Mouse (Mus musculus): ENCODE results near the gene Pigu.

Pigu gene

GRCm38 (mm10) chr2:155376191-155376590, 19.0 kb upstream of the Pigu start:
- ChIA-PET POLR2A (no interaction called here), CTCF (no interaction called here)

GRCm38 (mm10) chr2:155374521-155374920, 17.3 kb upstream of the Pigu start:
- ChIA-PET CTCF (no interaction called here), POLR2A (interaction anchor here in 1 of 4 experiments (0.5 kb wide), 1 partner anchor 106 kb away, joined by 3 read pairs; no protein-coding TSS in a partner anchor)

DNA sequence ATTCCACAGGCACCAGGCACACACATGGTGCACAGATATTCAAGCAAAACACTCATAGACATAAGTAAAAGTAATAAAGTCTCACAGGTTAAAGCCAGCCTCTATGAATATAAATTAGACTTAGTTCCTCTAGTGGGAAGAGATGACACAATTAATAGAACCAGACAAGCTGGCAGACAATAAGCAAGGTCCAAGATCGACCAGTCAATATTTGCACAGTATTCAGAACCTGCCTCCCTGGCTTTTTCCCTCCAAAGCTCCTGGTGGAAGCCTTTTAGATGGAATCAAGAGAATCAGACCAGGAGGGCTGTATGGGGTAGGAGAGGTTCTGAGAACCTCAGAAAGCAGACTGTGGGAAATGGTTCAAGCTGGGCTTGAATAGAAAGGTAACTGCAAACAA, 16.7 kb upstream of the Pigu start:
- POLR2A ChIA-PET = interaction anchor here in 2 of 4 experiments (0.7 to 1.4 kb wide), 3 partner anchors 8 to 9 kb away, joined by 3 to 7 read pairs (median 3); no protein-coding TSS in a partner anchor
- CTCF ChIA-PET = no interaction called here

DNA sequence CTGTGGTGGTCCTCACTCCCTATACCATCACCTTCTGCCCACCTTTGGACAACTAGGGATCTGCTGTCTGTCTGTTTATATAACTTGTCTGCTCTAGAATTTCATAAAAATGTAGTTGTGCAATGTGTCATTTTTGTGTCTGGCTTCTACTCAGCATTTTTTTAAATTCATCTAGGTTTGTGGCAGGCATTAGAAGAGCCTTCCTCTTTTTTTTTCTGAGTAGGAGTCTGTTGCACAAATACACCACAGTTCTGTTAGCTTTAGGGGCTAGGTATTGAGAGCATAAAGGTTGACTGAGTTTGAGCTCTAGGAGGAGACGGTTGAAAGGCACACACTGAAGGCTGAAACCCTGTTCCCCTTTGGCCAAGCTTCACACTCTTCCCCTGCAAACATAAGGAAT, 16.1 kb upstream of the Pigu start:
- ChIA-PET CTCF (no interaction called here), POLR2A (interaction anchor here in 3 of 4 experiments (0.7 to 1.4 kb wide), 4 partner anchors 8 to 9 kb away, joined by 3 to 7 read pairs (median 3); partner anchors contain the start of gene Trp53inp2 (in 1 of the 3))

GRCm38 (mm10) chr2:155372451-155372850, 15.2 kb upstream of the Pigu start:
- ChIA-PET CTCF (interaction anchor here in 1 of 4 experiments (1.0 kb wide), 1 partner anchor 79 kb away, joined by 3 read pairs; no protein-coding TSS in a partner anchor), POLR2A (interaction anchor here in 2 of 4 experiments (0.6 to 1.7 kb wide), 3 partner anchors 9 to 333 kb away, joined by 3 to 4 read pairs (median 3); partner anchors contain the start of gene Trp53inp2 (in 1 of the 2))

DNA sequence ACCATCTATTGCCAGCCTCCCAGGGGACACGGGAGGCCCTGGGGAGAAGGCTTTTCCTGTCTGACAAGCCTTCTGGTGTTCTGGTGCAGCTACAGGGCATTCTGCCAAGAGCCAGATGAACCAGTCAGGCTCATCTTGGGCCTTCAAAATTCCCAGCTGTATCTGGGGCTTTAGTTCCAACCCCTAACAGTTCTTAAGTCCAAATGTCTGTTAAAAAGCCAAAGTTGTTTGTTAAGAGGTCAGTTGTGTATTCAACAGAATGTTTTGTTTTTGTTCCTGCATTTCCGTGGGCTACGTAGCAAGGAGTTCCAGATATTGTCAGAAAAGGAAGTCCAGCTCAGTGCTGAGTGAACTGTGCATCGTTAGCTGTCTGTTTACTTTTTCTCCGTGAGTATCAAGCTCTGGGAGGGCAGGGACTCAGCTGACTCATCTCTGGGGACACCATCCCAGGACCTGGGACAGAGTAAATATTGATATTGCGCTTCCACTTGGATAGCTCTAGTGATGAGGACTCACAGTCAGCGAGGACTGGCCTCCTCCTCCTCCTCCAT, 12.2 kb upstream of the Pigu start:
- ChIA-PET POLR2A (interaction anchor here in 3 of 4 experiments (1.0 to 1.6 kb wide), 4 partner anchors 12 to 18 kb away, joined by 3 to 9 read pairs (median 6); partner anchors contain the start of gene Trp53inp2 (in 1 of the 3)), CTCF (interaction anchor here in 1 of 4 experiments (0.5 kb wide), 1 partner anchor 96 kb away, joined by 3 read pairs; no protein-coding TSS in a partner anchor)

DNA sequence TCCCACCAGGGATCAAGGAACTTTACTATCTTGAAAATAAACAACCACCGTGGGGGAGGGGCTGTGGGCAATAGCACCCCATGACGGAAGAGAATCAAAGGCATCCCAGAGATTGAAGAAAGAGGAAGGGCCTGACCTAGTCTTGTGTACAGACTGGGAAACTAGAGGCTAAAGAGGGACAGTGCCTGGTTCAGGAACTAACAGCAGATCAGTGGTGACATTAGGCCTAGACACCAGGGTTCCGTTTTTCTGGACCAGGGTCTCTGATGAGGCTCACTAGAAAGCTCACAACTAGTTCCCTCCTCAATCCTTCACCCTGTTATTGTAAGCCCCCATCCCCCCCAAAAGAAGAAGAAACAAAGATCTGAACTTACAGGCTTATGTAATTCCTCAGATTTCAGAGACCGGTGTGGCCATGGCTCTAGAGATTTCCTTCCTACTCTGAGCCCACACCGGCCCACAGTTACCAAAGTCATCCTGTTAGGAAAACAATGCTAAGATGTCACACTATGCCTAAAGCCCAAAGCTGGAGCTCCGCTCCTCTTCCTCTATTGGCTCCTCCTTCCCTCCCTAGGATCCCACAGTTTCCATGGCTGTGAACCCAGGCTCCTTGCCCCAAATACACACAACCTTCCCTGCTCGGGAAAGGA, 10.5 kb upstream of the Pigu start:
- POLR2A ChIA-PET = interaction anchor here in 2 of 4 experiments (0.7 to 2.1 kb wide), 4 partner anchors 10 to 150 kb away, joined by 3 to 11 read pairs (median 4); partner anchors contain the start of genes Acss2 (in 1 of the 2) and Ggt7 (in 1 of the 2)
- CTCF ChIA-PET = no interaction called here

DNA sequence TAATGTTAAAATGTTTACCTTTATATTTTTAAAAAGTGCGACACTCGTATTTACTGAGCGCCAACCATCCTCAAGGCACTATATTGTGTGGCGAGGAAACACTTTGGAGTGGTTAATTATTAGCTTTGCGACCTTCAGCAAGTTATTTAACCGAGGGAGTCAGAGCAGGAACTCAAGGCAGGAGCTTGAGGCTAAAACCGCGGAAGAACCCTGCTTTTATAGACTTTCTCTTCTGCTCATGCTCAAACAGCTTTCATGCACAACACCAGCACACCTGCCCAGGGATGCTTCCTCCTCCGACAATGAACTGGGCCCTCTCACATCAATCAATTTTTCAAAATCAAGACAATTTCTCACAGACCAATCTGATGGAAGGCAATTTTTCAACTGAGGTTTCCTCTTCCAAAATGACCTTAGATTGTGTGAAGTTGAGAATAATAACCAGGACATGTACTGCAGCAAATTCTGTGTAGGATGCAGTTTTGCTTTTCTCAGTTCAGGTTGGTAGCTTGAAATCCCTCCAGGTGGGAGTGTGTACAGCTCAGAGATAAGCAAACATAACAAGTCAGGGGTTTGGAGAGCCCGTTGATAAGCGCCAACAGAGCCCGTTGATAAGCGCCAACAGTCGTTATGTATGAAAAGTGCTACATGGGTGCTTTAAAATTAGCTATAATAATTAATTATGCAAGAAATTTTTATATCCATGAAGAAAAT, 613 bp upstream of the Pigu start:
- CTCF ChIA-PET = interaction anchor here in 2 of 4 experiments (0.7 to 1.7 kb wide), 3 partner anchors 27 to 160 kb away, joined by 6 to 7 read pairs (median 6); partner anchors contain the start of genes Acss2 (in 1 of the 2) and Ggt7 (in 1 of the 2)
- POLR2A ChIA-PET = interaction anchor here in 3 of 4 experiments (0.6 to 5.7 kb wide), 9 partner anchors 17 to 136 kb away, joined by 3 to 31 read pairs (median 4); partner anchors contain the start of genes Trp53inp2 (in 2 of the 3) and Map1lc3a (in 1 of the 3)

DNA sequence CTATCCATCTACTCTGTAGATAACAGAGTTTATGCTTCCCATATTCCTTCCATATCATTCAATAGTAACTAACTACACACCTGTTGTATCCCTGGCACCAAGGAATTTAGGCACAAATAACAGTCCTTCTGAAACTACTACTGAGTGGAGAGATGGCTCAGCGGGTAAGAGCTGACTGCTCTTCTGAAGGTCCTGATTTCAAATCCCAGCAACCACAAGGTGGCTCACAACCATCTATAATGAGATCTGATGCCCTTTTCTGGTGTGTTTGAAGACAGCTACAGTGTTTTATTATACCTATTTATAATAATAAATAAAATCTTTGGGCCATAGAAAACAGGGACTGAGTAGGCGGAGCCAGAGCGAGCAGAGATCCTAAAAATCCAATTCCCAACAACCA, 2.8 kb downstream of the Pigu start:
- ChIA-PET CTCF (interaction anchor here in 1 of 4 experiments (0.5 kb wide), 1 partner anchor 21 kb away, joined by 3 read pairs; no protein-coding TSS in a partner anchor), POLR2A (interaction anchor here in 2 of 4 experiments (1.1 to 5.7 kb wide), 4 partner anchors 9 to 33 kb away, joined by 4 to 31 read pairs (median 4); partner anchors contain the start of gene Trp53inp2 (in 1 of the 2))

DNA sequence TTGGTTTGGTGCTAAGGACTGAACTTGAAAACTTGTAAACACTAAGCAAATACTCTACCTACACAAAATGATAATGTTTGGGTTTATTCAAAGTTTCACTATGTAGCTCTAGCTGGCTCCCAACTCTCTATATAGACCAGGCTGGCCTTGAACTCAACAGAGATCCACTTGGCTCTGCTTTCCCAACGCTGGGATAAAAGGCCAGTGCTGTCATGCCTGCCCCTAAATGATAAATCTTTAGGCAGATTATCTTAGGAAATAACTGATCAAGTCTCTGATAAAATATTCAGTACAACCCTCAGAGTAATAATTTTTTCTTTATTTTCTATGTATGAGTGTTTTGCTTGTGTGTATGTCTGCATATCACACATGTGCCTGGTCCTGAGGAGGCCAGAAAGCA, 10.6 kb downstream of the Pigu start:
- POLR2A ChIA-PET = interaction anchor here in 1 of 4 experiments (1.1 kb wide), 1 partner anchor 13 kb away, joined by 5 read pairs; no protein-coding TSS in a partner anchor
- CTCF ChIA-PET = interaction anchor here in 1 of 4 experiments (0.6 kb wide), 1 partner anchor 168 kb away, joined by 3 read pairs; no protein-coding TSS in a partner anchor

GRCm38 (mm10) chr2:155340166-155340565, 17.1 kb downstream of the Pigu start:
- POLR2A ChIA-PET = interaction anchor here in 2 of 4 experiments (1.2 to 2.1 kb wide), 3 partner anchors 16 to 42 kb away, joined by 3 to 5 read pairs (median 4); partner anchors contain the start of gene Pigu (in 1 of the 2)

DNA sequence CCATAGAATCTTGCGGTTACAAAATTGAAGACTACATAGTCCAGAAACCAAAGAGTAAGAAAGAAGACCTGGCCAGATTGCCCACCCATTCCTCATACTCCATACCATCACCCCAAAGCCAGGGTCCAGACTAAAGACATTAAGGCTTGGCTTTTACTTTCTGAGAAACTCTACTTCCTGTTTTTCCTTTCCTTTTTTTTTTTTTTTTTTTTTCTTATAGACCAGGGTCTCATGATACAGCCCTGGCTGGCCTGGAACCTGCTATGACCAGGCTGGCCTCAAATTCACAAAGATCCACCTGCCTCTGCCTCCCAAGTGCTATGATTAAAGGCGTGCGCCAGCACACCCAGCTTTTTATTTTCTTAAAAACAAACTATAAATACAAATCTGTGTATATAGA, 21.0 kb downstream of the Pigu start:
- ChIA-PET CTCF (no interaction called here), POLR2A (interaction anchor here in 1 of 4 experiments (0.7 kb wide), 1 partner anchor 45 kb away, joined by 3 read pairs; no protein-coding TSS in a partner anchor)

More at GRCm38 (mm10) chr2:155340166-155340565, 17.1 kb downstream of the Pigu start:
- CTCF ChIA-PET = interaction anchor here in 1 of 4 experiments (0.6 kb wide), 1 partner anchor 340 kb away, joined by 3 read pairs; no protein-coding TSS in a partner anchor

- ChIA-PET CTCF (no interaction called here), POLR2A (no interaction called here)
Measured at GRCm38 (mm10) chr2:155335231-155335630, 22.0 kb downstream of the Pigu start.

GRCm38 (mm10) chr2:155333421-155333820, 23.8 kb downstream of the Pigu start:
- CTCF ChIA-PET = interaction anchor here in 1 of 4 experiments (0.7 kb wide), 1 partner anchor 21 kb away, joined by 3 read pairs; no protein-coding TSS in a partner anchor
- POLR2A ChIA-PET = interaction anchor here in 3 of 4 experiments (0.7 to 1.4 kb wide), 9 partner anchors 13 to 1202 kb away, joined by 3 to 5 read pairs (median 4); partner anchors contain the start of genes Ahcy (in 1 of the 3) and Pigu (in 1 of the 3)

DNA sequence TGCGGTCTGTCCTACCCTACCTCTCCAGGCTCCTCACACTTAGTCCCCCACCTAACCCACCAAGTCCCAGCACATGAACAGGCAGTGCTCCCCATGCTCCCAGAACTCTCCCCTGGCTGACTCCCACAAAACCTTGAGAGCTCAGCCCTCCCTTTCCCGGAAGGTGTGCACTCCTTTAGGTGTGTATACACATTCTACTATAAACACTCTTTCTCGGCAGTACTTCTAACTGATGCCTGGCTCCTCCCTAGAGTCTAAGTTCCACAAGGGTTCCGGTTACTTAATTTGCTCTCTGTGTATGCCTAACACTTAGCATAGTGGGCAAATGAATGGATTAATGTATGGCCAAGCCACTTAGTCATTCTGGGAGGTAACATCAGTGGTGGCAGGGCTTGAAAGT, 25.9 kb downstream of the Pigu start:
- CTCF ChIA-PET = interaction anchor here in 1 of 4 experiments (0.6 kb wide), 1 partner anchor 399 kb away, joined by 5 read pairs; no protein-coding TSS in a partner anchor
- POLR2A ChIA-PET = interaction anchor here in 2 of 4 experiments (0.6 to 1.6 kb wide), 2 partner anchors 32 to 58 kb away, joined by 3 read pairs; no protein-coding TSS in a partner anchor

GRCm38 (mm10) chr2:155330811-155331210, 26.4 kb downstream of the Pigu start:
- CTCF ChIA-PET = no interaction called here
- POLR2A ChIA-PET = interaction anchor here in 2 of 4 experiments (1.2 to 2.4 kb wide), 3 partner anchors 19 to 51 kb away, joined by 3 to 9 read pairs (median 4); no protein-coding TSS in a partner anchor

- CTCF ChIA-PET = no interaction called here
- POLR2A ChIA-PET = interaction anchor here in 2 of 4 experiments (1.2 to 2.4 kb wide), 5 partner anchors 11 to 53 kb away, joined by 3 to 9 read pairs (median 3); no protein-coding TSS in a partner anchor
Measured at GRCm38 (mm10) chr2:155329707-155330106, 27.5 kb downstream of the Pigu start.

DNA sequence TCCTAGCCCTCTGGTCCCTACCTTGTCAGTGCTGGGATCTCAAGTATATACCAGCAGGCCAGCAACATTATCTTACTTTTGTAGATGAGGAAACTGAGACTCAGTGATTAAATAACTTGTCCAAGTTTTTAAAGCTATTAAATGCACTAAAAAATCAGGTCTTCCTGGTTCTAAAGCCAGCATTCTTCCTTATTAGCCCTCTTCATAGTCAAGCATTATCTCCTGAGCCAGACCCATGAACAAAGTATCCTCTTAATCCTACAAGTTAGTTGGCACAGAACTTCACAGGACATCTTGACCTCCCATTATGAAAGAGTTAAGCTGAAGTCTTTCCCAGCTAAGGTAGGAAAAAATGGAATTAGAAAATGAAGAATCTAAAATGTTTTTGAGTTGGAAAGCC, 28.3 kb downstream of the Pigu start:
- POLR2A ChIA-PET = interaction anchor here in 2 of 4 experiments (1.3 to 2.4 kb wide), 3 partner anchors 12 to 53 kb away, joined by 3 to 9 read pairs (median 4); no protein-coding TSS in a partner anchor
- CTCF ChIA-PET = no interaction called here
